Mouse (Mus musculus) stomach, embryonic 14.5 days (tissue): ENCODE data around the gene Mtmr4. TPM values are rescaled to one million over a fixed set of nuclear protein-coding genes. Genes with fewer than 3 reads are reported as not detected.

Experiments
- ATAC-seq: fragments of 200-750 bp; cut with Nextera tagmentation; 2 replicates; pipeline ENCODE4 v1.8.0; 2017; ENCODE audit warnings: low read depth, moderate TSS enrichment; ENCODE audit not compliant: insufficient number of reproducible peaks, insufficient read depth, low FRiP score
- H3K27ac ChIP-seq: fragments of 300-500 bp; sonication (generic); 2 replicates; pipeline ENCODE4 v1.5.1; 2014; ENCODE audit warnings: mild to moderate bottlenecking, low read length, moderate library complexity, mixed read lengths
- H3K27me3 ChIP-seq: fragments of 300-500 bp; sonication (generic); 2 replicates; pipeline ENCODE4 v1.6.1; 2014; ENCODE audit warnings: low read length, control low read depth, mixed read lengths; ENCODE audit not compliant: control insufficient read depth, insufficient read depth
- H3K36me3 ChIP-seq: fragments of 300-500 bp; sonication (generic); 2 replicates; pipeline ENCODE4 v1.6.1; 2014; ENCODE audit warnings: mild to moderate bottlenecking, control low read depth, low read length, moderate library complexity, mixed read lengths; ENCODE audit not compliant: control insufficient read depth, insufficient read depth
- H3K4me1 ChIP-seq: fragments of 300-500 bp; sonication (generic); 2 replicates; pipeline ENCODE4 v1.6.1; 2014; ENCODE audit warnings: low read length, control low read depth, mixed read lengths; ENCODE audit not compliant: control insufficient read depth, insufficient read depth
- H3K4me2 ChIP-seq: fragments of 300-500 bp; sonication (generic); replicated peaks from 2 replicates; pipeline ENCODE4 v1.6.1; 2014; ENCODE audit warnings: low read depth, low read length, control low read depth
- H3K4me3 ChIP-seq: fragments of 300-500 bp; sonication (generic); 2 replicates; pipeline ENCODE4 v1.5.1; 2014; ENCODE audit warnings: low read depth, low read length, control low read depth
- H3K9ac ChIP-seq: fragments of 300-500 bp; sonication (generic); replicated peaks from 2 replicates; pipeline ENCODE4 v1.6.1; 2014; ENCODE audit warnings: low read depth, mild to moderate bottlenecking, control low read depth, low read length, moderate library complexity, mixed read lengths
- H3K9me3 ChIP-seq: fragments of 300-500 bp; sonication (generic); 2 replicates; pipeline ENCODE4 v1.6.1; 2016; ENCODE audit warnings: low read depth, low read length, control low read depth; ENCODE audit not compliant: control insufficient read depth
- WGBS: fragments of 180-500 bp; shearing (Covaris S2); extraction: QIAGEN DNeasy Blood & Tissue Kit; methylation state at CpG from one replicate; pipeline ENCODE4 v1.1.7; 2014; 5-methylcytosine and 5-hydroxymethylcytosine counted together
- polyA plus RNA-seq: library from polyadenylated mRNA; unstranded; fragments of >200 nt; fragmentation: Nextera tagmentation; extraction: Ambion mirVana; gene quantifications from 2 replicates; pipeline ENCODE4 v1.2.1, GENCODE M21; 2014

Gene Mtmr4
- polyA plus RNA-seq, 1 experiment from 2014 or later: 30.5 TPM

DNA sequence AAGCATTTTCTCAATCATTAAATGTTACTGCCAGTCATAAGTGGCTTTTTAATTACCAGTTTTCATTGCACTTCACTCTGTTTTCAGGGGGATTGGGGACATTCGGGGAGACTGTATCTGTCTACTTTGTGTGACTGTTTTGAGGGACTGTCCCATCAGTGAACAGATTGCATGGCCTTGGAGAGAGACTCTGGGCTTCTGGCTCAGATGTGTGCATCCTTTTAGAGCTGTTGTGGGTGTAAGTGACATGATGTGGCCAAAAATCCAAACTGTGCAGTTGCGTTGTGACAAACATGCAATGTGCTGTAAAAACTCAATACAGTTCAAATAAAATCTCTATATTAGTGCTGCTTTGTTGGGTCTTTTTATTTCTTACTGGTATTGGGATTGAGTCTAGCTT lies 24.0 kb downstream of the Mtmr4 start:
- Histone ChIP-seq H3K27ac (no peak overlapping the region), H3K27me3 (no peaks in the 10 kb centered on the region), H3K4me3 (no peak overlapping the region), H3K9me3 (0 out of 2 replicates have a peak, but pooled peaks cover 2% of the 10 kb centered on the region), H3K9ac (no peak overlapping the region), H3K36me3 (peaks cover 69% of the 10 kb centered on the region), H3K4me2 (no peak overlapping the region), H3K4me1 (no peaks in the 10 kb centered on the region)
- ATAC-seq: no peak
- WGBS: 99% methylated on average over 2 of the region's 2 CpGs

DNA sequence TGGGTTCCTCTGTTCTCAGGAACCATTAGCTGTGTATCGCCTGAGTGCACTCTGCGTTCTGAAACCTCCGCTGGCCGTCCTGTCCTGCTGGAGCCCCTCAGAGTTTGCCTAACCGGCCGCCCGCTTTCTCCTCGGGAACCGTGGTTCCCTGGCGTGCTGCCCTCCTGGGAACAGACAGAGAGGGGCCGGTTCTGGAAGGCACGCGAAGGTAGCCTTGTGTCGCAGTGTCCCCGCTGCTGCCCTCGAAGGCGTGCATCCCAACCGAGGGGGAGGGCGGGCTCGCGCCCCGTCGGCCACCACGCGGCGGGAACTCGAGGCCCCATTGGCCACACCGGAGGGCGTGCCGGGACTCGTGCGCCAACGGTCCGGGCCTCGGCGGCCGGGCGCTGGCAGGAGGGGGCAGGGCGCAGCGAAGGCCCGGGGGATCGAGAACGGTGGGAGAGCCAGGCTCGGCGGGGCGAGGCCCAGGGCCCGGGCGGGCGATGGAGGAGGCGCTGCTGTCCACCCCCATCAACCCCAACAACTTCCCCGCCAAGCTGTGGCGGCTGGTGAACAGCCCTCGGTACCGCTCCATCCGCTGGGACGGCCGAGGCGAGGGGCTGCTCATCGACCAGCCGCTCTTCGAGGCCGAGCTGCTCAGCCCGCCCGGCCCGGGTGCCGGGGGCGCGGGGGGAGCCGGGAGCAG lies 25.0 kb downstream of the Mtmr4 start, which contains the start of gene Hsf5:
Gene Hsf5, plus strand, starts transcription at position 375 of the 685 bp plus-strand sequence.
- H3K9me3 ChIP-seq: 0 out of 2 replicates have a peak, but pooled peaks cover 2% of the 10 kb centered on the region
- H3K9ac ChIP-seq: no peak within 1 kb of the TSS
- no peaks in the 10 kb centered on the region for H3K4me1 ChIP-seq
- peaks cover 59% of the 10 kb centered on the region for H3K36me3 ChIP-seq
- H3K4me2 ChIP-seq: no peak within 1 kb of the TSS
- no peak within 1 kb of the TSS for H3K4me3 ChIP-seq
- no peak within 1 kb of the TSS for H3K27ac ChIP-seq
- no peak for ATAC-seq
- H3K27me3 ChIP-seq: no peaks in the 10 kb centered on the region
- WGBS: 87% methylated on average over 67 of the region's 69 CpGs

DNA sequence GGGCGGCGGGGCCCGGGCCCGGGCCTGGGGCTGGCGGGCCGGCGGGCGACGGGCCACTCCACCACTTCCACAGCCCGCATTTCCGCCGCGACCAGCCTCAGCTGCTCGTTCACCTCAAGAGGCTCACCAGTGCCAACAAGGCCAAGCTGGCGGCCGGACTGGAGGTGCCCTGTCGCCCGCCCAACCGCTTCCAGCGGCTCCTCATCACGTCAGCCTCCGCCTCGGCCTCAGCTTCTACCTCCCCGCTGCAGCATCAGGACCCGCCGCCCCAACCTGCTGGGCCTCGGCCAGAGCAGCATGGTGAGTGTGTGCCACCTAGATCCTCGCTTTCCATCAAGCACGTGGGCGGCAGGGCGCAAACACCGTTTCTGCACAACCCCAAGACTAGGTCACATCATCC lies 25.6 kb downstream of the Mtmr4 start:
- peaks cover 53% of the 10 kb centered on the region for H3K36me3 ChIP-seq
- no peak overlapping the region for H3K4me2 ChIP-seq
- no peaks in the 10 kb centered on the region for H3K4me1 ChIP-seq
- ATAC-seq: no peak
- no peak overlapping the region for H3K4me3 ChIP-seq
- 95% methylated on average over 30 of the region's 32 CpGs for WGBS
- no peak overlapping the region for H3K9ac ChIP-seq
- H3K9me3 ChIP-seq: 0 out of 2 replicates have a peak, but pooled peaks cover 2% of the 10 kb centered on the region
- H3K27me3 ChIP-seq: no peaks in the 10 kb centered on the region
- no peak overlapping the region for H3K27ac ChIP-seq

DNA sequence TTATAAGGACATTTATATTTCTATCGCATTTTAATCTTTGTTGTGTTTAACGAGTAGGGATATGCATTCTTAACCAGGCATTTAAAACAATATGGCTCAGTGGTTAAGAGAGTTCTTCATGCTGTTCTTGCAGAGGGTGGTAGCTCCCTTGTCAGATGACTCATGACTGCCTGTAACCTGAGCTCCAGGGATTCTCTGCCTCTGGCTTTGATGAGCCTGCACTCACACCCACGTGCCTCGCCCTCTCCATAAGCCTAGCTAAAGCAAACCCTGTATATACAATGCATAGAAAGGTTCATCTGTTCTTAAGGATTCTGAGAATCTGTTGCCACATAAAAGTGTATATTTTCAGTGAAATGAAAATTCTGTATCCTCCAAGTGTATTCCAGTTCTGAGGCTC lies 31.2 kb downstream of the Mtmr4 start:
- no peak for ATAC-seq
- H3K9me3 ChIP-seq: no peaks in the 10 kb centered on the region
- no peak overlapping the region for H3K4me3 ChIP-seq
- peaks cover 17% of the 10 kb centered on the region for H3K36me3 ChIP-seq
- H3K27ac ChIP-seq: no peak overlapping the region
- H3K4me2 ChIP-seq: no peak overlapping the region
- H3K9ac ChIP-seq: no peak overlapping the region
- 61% methylated on average over 4 of the region's 4 CpGs for WGBS
- no peaks in the 10 kb centered on the region for H3K4me1 ChIP-seq
- H3K27me3 ChIP-seq: no peaks in the 10 kb centered on the region

DNA sequence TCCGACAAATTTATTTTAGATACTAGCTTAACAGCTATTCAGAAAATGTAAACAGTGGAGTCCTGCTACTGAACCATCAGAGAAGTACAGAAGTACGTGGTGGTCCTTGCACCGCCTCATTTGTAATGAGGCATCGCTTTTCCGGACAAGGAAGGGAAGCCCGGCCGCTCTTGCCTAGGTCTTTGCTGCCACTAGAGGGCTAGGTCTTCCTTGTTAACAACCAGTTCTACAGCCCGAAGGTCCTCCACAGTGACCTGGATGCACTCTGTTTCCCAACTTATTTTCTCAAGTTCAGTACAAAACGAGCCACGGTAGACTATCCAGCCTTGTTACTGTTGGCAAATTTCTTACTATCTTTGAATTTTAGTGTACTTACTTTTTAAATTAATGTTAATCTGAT lies 37.9 kb downstream of the Mtmr4 start:
- Histone ChIP-seq H3K9ac (no peak overlapping the region), H3K4me2 (no peak overlapping the region), H3K4me3 (no peak overlapping the region), H3K4me1 (no peaks in the 10 kb centered on the region), H3K9me3 (no peaks in the 10 kb centered on the region), H3K27me3 (no peaks in the 10 kb centered on the region), H3K36me3 (no peaks in the 10 kb centered on the region), H3K27ac (no peak overlapping the region)
- ATAC-seq: no peak
- 20% methylated on average over 10 of the region's 10 CpGs for WGBS

DNA sequence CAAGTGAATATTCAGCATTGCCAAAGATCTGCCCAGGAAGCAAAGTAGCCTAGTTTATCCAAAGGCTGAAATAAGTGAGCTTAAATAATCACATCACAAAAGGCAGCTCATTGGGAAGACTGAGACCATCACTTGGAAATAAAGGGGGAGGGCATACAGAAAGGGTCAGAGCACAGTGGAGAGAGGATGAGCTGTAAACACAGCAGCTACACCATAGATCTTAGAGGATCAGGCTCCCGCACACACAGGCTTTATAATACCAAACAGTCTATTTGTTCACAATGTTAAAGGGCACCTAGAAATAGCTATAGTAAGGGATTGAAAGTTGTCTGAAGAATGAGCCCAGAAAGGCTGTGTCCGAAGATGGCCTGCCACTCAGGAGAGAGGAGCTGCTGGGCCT lies 46.8 kb downstream of the Mtmr4 start:
- ATAC-seq: no peak; the same call in 1 of the 2 replicates
- H3K27me3 ChIP-seq: no peaks in the 10 kb centered on the region
- H3K9me3 ChIP-seq: no peaks in the 10 kb centered on the region
- H3K4me1 ChIP-seq: no peaks in the 10 kb centered on the region
- peak overlapping the region; percentile 41 for H3K4me3 ChIP-seq
- H3K9ac ChIP-seq: peak overlapping the region; percentile 59
- H3K36me3 ChIP-seq: no peaks in the 10 kb centered on the region; the same call in 1 of the 2 replicates
- no peak overlapping the region for H3K27ac ChIP-seq
- 19% methylated on average over 2 of the region's 2 CpGs for WGBS
- H3K4me2 ChIP-seq: peak overlapping the region; percentile 63

DNA sequence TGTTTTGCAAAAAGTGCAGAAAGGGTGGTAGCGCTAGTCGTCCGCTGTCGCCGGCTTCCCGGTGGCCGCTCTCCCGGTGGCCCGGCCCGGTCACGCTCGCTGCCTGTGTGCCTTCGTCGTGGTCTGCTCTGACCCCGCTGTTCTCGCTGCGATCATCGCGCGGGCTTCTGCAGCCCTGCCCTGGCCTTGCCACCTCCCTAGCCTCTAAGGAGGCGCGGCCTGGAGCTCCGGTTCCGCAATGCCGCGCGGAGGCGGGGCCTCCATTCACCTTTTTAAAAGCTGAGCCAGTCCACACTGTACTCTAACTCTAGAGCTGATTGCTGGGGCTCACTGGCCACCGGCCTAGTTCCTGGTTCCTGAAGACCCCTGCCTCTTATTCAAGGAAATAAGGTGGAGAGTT lies 47.2 kb downstream of the Mtmr4 start:
- H3K4me2 ChIP-seq: peak overlapping the region; percentile 63
- no peaks in the 10 kb centered on the region for H3K9me3 ChIP-seq
- peak; percentile 88 for ATAC-seq
- H3K4me3 ChIP-seq: peak overlapping the region; percentile 41
- no peak overlapping the region for H3K27ac ChIP-seq
- no peaks in the 10 kb centered on the region for H3K27me3 ChIP-seq
- H3K36me3 ChIP-seq: no peaks in the 10 kb centered on the region; the same call in 1 of the 2 replicates
- H3K4me1 ChIP-seq: no peaks in the 10 kb centered on the region
- WGBS: 1% methylated on average over 29 of the region's 29 CpGs
- H3K9ac ChIP-seq: peak overlapping the region; percentile 59

DNA sequence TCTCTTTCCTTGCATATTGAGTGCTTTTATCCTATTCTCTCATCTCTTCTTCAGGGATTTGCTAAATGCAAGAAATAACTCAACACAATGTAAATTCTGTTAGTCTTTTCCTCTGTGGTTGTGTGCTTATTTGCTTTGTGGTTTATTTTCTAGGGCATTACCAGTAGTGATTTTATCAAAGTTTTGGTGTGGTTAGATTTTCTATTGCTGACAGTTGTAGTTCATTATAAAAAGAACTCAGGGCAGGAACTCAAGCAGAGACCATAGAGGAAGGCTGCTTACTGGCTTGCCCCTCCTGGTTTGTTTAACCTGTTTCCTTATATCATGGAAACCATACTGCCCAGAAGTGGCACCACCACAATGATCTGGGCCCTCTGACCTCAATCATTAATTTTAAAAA lies 50.9 kb downstream of the Mtmr4 start:
- Histone ChIP-seq H3K4me1 (no peaks in the 10 kb centered on the region), H3K9ac (no peak overlapping the region), H3K27me3 (no peaks in the 10 kb centered on the region), H3K27ac (no peak overlapping the region), H3K4me3 (no peak overlapping the region), H3K36me3 (no peaks in the 10 kb centered on the region), H3K4me2 (no peak overlapping the region), H3K9me3 (no peaks in the 10 kb centered on the region)
- no peak for ATAC-seq

DNA sequence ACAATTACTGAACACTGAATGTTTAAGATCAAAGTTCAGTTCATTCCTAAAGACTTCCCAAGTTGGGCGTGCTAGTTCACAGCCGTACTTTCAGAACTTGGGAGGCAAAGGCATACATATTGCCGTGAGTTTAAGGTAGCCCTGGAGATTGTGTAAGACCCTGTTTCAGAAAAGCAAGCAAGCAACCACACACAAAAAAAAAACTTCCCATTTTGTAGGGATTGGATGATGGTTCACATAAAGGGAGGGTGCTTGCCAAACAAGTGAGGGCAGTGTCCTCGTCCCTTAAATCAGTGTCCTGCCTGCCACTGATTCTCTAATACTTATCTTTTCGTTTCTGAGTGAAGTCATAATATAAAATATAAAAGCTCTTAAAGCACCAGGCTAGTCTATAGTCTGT lies 62.7 kb downstream of the Mtmr4 start:
- Histone ChIP-seq H3K4me2 (no peak overlapping the region), H3K4me3 (no peak overlapping the region), H3K27me3 (no peaks in the 10 kb centered on the region), H3K27ac (no peak overlapping the region), H3K4me1 (no peaks in the 10 kb centered on the region), H3K9me3 (no peaks in the 10 kb centered on the region), H3K9ac (no peak overlapping the region), H3K36me3 (no peaks in the 10 kb centered on the region)
- no peak for ATAC-seq
- WGBS: 65% methylated on average over 5 of the region's 5 CpGs
